Mouse (Mus musculus) left cerebral cortex, postnatal 25 days (tissue): ENCODE measurements around the gene Dcaf12. TPM values are rescaled to one million over a fixed set of nuclear protein-coding genes. Genes with fewer than 3 reads are reported as not detected.

Source experiments
- DNase-seq, 2 experiments: peaks; one replicate each; pipeline ENCODE4 v3.0.0; 2022; ENCODE audit warnings: low spot score in 2 of 2, mixed read lengths in 1 of 2
- intact Hi-C: fragments of 180-260 bp; cut with DNase I; formaldehyde crosslinking; loops from one replicate; pipeline ENCODE4 v1.15.1; 2025
- total RNA-seq, 2 experiments: library from RNA; stranded (reverse); gene quantifications; 2 replicates each; pipeline ENCODE4 v1.2.3; 2021

The Dcaf12 gene
- total RNA-seq, 2 experiments from 2014 or later: 46.1 to 48.0 TPM

GRCm38 (mm10) chr4:41315173-41315572, 484 bp upstream of the Dcaf12 start:
- intact Hi-C loops: no loop called here
- no peak for DNase-seq

- intact Hi-C loops: loop anchor here (5.0 kb wide), 2 partner anchors 34 to 79 kb away; partner anchors contain the start of gene Ubap1
- no peak for DNase-seq
These were observed 967 bp downstream of the Dcaf12 start for GRCm38 (mm10) chr4:41313722-41314121.

GRCm38 (mm10) chr4:41310567-41311563, 3.8 kb downstream of the Dcaf12 start:
- DNase-seq: no peak
- intact Hi-C loops: loop anchor here (5.0 kb wide), 2 partner anchors 36 to 81 kb away; partner anchors contain the start of gene Ubap1

GRCm38 (mm10) chr4:41307406-41307805, 7.3 kb downstream of the Dcaf12 start:
- intact Hi-C loops: no loop called here
- no peak for DNase-seq

- peak; percentile 20 to 69 for DNase-seq
- intact Hi-C loops: no loop called here
These were observed 10.4 kb downstream of the Dcaf12 start for GRCm38 (mm10) chr4:41304302-41304701.

GRCm38 (mm10) chr4:41303671-41304070, 11.0 kb downstream of the Dcaf12 start:
- intact Hi-C loops: no loop called here
- no peak for DNase-seq

DNA sequence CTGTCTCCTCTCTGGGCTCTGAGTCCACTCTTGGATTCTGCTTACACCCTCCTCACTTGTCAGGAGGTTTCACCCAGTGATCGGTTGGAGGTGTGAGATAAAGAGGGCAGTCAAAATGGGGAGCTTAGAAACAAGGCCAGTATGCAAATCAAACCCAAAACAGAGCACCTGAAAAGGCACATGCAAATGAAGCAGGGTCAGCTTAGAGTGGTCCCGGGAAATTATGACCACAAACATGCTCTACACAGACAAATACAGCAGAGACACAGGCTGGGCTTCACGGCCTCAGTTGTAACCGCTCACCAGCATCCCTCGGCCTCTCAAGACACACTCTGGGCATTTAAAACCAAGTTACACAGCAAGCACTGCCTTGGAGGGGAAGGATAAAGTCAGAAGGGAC, 15.7 kb downstream of the Dcaf12 start:
- intact Hi-C loops: no loop called here
- no peak for DNase-seq

DNA sequence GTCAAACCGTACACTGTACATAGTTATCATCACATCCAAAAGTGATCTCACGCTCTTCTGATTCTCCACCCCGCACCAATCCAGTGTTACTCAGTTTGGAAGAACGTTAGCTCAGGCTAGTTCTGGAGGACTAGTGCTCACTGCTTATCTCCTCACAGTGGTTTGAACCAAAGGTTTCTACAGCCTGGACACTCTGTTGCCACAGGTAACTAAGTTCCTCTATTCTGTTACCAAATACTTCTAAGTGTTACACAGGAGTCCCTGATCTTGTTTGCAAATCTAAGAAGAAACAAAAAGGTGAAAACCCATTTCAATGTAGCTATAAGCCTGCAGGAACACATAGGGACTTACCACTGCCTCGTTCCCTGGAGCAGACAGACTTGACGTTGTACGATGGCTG, 18.7 kb downstream of the Dcaf12 start:
- no peak for DNase-seq
- intact Hi-C loops: no loop called here

- DNase-seq: no peak
- intact Hi-C loops: no loop called here
These were observed 19.2 kb downstream of the Dcaf12 start for GRCm38 (mm10) chr4:41295507-41295906.

- no peak for DNase-seq
- intact Hi-C loops: no loop called here
These were observed 20.8 kb downstream of the Dcaf12 start for GRCm38 (mm10) chr4:41293907-41294306.

GRCm38 (mm10) chr4:41289802-41290201, 24.9 kb downstream of the Dcaf12 start:
- peak in 1 of 2 experiments; percentile 17 for DNase-seq
- intact Hi-C loops: loop anchor here (10.0 kb wide), 1 partner anchor 235 kb away; no protein-coding TSS in a partner anchor

DNA sequence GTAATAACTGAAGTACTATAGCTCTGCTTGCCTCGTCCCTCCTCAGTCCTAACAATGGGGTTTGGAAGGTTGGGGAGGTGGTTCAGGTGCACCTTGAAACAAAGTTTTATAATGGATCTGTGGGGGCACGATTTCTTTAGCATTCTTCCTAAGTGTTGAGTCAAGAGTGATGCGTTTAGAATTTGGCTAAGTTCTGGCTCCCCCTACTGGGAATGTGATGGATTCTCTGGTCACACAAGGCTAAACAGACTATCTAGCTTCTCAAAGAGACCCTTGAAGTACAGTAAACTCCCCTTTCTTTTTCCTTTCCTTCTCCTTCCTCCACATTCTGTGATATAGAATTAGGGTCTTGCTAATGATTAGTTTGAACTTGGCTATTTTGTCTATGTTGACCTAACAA, 28.3 kb downstream of the Dcaf12 start:
- intact Hi-C loops: loop anchor here (2.0 to 10.0 kb wide), 2 partner anchors 60 to 232 kb away; no protein-coding TSS in a partner anchor
- DNase-seq: peak; percentile 41 to 63

DNA sequence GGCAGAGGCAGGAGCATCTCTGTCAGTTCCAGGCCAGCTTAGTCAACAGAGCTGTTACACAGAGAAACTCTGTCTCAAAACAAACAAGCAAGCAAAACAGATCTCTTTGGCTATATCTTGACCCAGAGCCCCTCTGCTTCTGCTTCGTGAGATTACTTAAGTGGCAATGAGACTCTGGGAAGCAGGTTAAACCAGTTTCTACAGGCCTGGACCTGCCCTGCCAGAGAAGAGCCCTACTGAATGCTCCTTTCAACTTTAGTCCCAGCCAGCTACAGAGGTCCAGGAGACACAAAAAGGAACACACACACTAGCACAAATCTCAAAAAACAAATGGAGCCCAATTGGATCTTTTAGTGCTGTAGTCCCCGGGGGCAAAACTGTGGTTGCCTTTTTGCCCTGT, 30.6 kb downstream of the Dcaf12 start:
- DNase-seq: no peak
- intact Hi-C loops: loop anchor here (10.0 kb wide), 1 partner anchor 229 kb away; no protein-coding TSS in a partner anchor

- no peak for DNase-seq
- intact Hi-C loops: loop anchor here (2.0 kb wide), 1 partner anchor 73 kb away; the partner anchor contains the start of gene Ubap1
These were observed 38.8 kb downstream of the Dcaf12 start for GRCm38 (mm10) chr4:41275927-41276326.

DNA sequence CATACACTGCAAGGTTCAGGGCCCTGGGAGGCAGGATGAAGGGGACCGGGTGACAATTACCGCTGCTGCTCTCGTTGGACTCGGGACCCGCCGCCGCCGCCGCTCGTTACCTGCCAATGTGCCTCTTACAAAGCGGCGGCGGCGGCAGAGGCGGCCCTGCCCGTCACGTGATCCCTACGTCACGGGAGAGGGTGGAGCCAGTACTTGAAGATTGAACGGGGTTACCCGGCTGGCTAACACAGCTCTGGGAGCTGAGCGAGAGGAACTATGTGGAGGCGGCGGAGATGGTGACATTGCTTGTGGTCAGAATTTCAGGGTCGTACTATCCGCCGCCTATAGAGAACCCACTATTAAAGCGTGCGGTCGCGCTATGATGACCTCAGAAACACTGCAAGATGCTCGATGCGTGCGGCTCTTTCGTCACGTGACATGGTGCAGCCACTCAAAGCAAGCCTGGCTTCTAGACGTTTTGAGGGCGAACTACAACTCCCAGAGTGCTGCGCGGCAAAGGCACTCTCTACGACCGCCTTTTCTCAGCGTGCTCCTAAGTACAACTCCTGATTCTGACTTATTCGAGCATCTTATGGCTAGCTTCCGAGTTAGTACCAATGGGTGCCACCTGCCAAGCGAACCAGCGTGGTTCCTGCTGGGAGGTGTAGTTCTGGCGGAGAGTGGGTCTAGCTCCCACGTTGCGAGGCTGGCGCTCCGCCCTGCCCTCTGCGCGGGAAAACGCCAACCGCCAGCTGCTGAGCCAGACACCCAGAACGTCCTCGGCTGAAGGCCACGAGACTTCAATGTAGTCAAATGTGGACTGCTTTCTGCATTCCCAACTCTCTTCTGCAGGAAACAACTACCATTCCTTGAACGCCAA, 39.5 kb downstream of the Dcaf12 start, which contains the start of gene Ubap2:
Gene Ubap2 (minus strand): TSS at position 165 of the 871 bp plus-strand sequence.
- intact Hi-C loops: loop anchor here (2.0 kb wide), 1 partner anchor 74 kb away; the partner anchor contains the start of gene Ubap1
- peak; percentile 99 to 100 for DNase-seq

GRCm38 (mm10) chr4:41274377-41274979, 40.2 kb downstream of the Dcaf12 start:
- DNase-seq: no peak
- intact Hi-C loops: loop anchor here (2.0 kb wide), 1 partner anchor 74 kb away; the partner anchor contains the start of gene Ubap1

- intact Hi-C loops: no loop called here
- DNase-seq: no peak
These were observed 46.6 kb downstream of the Dcaf12 start for GRCm38 (mm10) chr4:41268133-41268532.

DNA sequence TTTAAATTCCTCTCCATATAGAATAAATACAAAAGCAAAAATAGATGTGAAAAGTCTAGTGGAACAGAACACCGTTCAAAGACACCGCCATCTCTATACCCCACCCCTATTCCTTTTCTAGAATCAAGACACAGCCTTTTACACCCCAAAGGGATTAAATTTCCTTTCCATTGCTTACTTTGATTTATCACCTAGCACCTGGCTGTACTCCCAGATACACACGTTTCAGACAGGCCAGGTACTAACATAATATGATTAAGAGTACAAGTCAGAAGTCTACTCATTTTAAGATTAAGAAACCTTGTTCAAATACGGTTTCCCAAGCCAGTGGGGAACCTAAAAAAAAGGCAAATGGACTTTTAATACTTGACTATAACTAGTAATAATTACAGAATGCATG, 48.3 kb downstream of the Dcaf12 start:
- intact Hi-C loops: no loop called here
- no peak for DNase-seq

DNA sequence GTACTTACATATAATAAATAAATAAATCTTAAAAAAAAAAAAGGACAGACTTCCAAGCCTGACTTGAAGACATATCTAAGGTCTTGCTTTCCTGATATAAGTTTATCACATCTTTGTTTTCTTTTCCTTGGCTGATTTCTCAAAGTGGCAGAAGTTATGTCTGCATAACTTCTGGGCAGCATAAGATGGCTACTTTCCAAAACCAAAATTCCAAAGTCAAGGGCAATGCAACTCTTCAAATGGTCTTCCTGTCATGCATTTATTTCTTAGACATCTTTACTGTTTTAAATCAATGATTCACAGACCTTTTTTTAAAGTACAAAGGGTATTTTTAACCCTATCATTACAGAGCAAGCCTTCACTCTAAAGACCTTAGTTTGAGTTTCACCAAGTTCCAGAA, 54.0 kb downstream of the Dcaf12 start:
- DNase-seq: no peak
- intact Hi-C loops: no loop called here
